Mouse (Mus musculus) heart, adult 2 months (tissue): Measurements from ENCODE around the gene Cdh26. TPM values are rescaled to one million over a fixed set of nuclear protein-coding genes. Genes with fewer than 3 reads are reported as not detected.

ENCODE experiments used
- DNase-seq, 2 experiments: peaks; one replicate each; pipeline ENCODE4 v3.0.0; 2021
- H3K27ac ChIP-seq: fragments of 200-600 bp; 2 replicates; pipeline ENCODE4 v1.8.1; 2022
- H3K27me3 ChIP-seq: fragments of 200-500 bp; 2 replicates; pipeline ENCODE4 v1.6.1; 2012; ENCODE audit warnings: mild to moderate bottlenecking, low read length, inconsistent platforms, mixed read lengths; ENCODE audit not compliant: control insufficient read depth, insufficient read depth
- H3K36me3 ChIP-seq: fragments of 200-500 bp; 2 replicates; pipeline ENCODE4 v1.6.1; 2012; ENCODE audit warnings: low read length, inconsistent platforms; ENCODE audit not compliant: control insufficient read depth, insufficient read depth
- H3K4me1 ChIP-seq: fragments of 200-500 bp; 2 replicates; pipeline ENCODE4 v1.6.1; 2011; ENCODE audit warnings: low read length; ENCODE audit not compliant: control insufficient read depth, insufficient read depth
- H3K4me3 ChIP-seq: fragments of 200-600 bp; 2 replicates; pipeline ENCODE4 v1.8.1; 2022
- H3K79me2 ChIP-seq: fragments of 200-500 bp; replicated peaks from 2 replicates; pipeline ENCODE4 v1.6.1; 2012; ENCODE audit warnings: mild to moderate bottlenecking, inconsistent platforms, low read length, moderate library complexity, mixed read lengths; ENCODE audit not compliant: control insufficient read depth, insufficient read depth
- H3K9ac ChIP-seq: fragments of 200-500 bp; 2 replicates; pipeline ENCODE4 v1.6.1; 2012; ENCODE audit warnings: low read depth, mild to moderate bottlenecking, control low read depth, inconsistent platforms, low read length, mixed read lengths
- CTCF ChIP-seq: fragments of 200-600 bp; IDR thresholded peaks from 2 replicates; pipeline ENCODE4 v1.8.1; 2022; ENCODE audit warnings: antibody characterized with exemption, mild to moderate bottlenecking, moderate library complexity
- EP300 ChIP-seq: fragments of 200-500 bp; IDR thresholded peaks from 2 replicates; pipeline ENCODE4 v1.6.1; 2011; ENCODE audit warnings: low read depth, low read length, control low read depth; ENCODE audit not compliant: insufficient read depth
- POLR2A ChIP-seq: fragments of 200-500 bp; IDR thresholded peaks from 2 replicates; pipeline ENCODE4 v1.6.1; 2011; ENCODE audit warnings: mild to moderate bottlenecking, low read depth, low read length, control low read depth; ENCODE audit not compliant: insufficient read depth
- WGBS: fragments of 180-500 bp; shearing (Covaris S2); methylation state at CpG from one replicate; pipeline ENCODE4 v1.1.7; 2018; 5-methylcytosine and 5-hydroxymethylcytosine counted together
- intact Hi-C: fragments of 180-260 bp; cut with DNase I; formaldehyde crosslinking; loops from one replicate; pipeline ENCODE4 v1.15.1; 2025
- polyA plus RNA-seq: library from polyadenylated mRNA; depleted of rRNA; stranded (reverse); fragments of >200 nt; gene quantifications from 2 replicates; pipeline ENCODE4 v1.2.3, GENCODE M21; 2012
- total RNA-seq, 2 experiments: library from RNA; stranded (reverse); gene quantifications; 2 replicates each; pipeline ENCODE4 v1.2.3; 2021

Gene Cdh26
- total and polyA plus RNA-seq, 3 experiments = 0.76 TPM; not detected in 2

DNA sequence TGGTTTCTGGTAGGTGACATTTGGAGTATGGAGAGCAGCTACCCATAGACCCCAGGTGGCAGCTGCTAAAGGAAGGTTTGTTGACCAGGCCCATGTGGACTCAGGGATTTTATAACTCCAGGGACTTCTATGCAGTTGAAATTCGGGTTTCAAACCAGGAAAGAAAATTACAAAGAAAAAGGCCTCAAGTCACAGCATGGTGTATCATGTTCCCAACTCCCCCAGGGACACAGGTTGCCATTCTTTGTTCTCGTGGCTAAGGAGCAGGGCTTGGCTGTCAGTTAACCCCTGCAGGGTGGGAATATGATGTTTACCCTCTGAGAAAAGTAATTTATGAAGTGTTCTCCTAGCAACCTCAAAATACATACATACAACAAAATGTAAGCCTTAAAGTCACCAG is 19.9 kb downstream of the Cdh26 start:
- WGBS = 27% methylated on average over 2 of the region's 2 CpGs

DNA sequence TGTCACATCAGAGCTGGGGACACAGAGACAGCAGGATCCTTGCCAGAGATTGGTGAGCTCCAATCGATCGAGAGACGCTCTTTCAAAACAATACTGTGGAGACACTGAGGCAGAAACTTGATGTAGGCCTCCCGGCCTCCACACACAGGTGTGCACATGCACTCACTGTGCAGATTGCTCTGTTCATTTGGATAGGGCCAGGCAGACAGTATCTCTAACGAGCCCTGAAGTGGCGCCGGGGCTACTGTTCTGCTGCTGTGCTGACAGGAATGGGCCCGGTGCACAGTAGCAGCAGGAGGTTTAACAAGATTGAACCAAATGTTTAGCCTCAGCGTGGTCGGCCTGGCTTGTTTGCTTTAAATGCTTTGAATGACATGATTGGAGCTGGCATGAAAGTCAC is 20.6 kb downstream of the Cdh26 start:
- TF ChIP-seq POLR2A (no peak), EP300 (no peak), CTCF (no peak)
- WGBS = 74% methylated on average over 10 of the region's 10 CpGs
- intact Hi-C loops = no loop called here

More for the DNA sequence above, 19.9 kb downstream of the Cdh26 start:
- H3K4me3 ChIP-seq = no peak overlapping the region
- TF ChIP-seq EP300 (no peak), POLR2A (no peak), CTCF (no peak)
- no peaks in the 10 kb centered on the region for H3K79me2 ChIP-seq
- no peak for DNase-seq
- intact Hi-C loops = no loop called here
- H3K27me3 ChIP-seq = no peaks in the 10 kb centered on the region
- no peaks in the 10 kb centered on the region for H3K36me3 ChIP-seq
- H3K9ac ChIP-seq = no peak overlapping the region
- H3K4me1 ChIP-seq = no peaks in the 10 kb centered on the region
- H3K27ac ChIP-seq = no peak overlapping the region

DNA sequence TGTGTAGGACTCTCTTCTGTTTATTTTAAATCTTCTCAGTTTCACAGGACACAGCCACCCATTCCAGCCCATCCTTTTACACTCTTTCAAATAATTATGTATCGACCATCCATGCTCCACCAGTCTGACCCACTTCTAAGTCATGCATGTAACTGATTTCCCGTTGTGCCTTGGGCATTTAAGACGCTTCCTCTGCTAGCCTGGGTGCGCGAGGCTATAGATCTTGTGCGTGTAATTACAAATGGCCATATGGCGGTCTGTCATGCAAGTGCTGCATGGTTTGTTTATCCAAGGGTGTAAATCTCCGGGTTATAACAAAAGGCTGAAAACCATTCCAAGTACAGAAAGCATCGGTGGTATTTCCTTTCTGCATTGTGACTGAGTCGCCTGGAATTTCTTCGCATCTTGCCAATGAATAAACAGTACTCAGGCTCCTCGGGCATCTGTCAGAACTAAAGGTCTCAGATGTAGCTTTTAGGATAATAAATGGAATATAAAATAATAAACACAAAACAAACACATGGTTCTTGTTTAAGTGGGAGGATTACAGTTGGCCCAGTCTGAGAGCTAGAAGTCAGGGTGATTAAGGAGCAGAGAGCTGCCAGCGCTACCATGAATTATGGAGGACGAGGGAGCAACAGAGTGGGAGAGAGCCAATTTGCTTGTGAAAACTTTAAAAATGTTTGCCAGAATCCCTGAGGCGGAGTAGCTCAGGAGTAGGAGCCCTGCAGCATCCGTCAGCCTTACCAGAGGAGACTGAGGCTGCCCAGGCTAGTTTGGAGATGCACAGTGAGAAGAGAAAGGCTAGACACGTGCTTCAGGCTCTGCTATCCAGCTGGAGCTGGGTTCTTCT is 24.6 kb downstream of the Cdh26 start:
- Histone ChIP-seq H3K36me3 (no peaks in the 10 kb centered on the region), H3K9ac (no peak overlapping the region), H3K4me1 (no peaks in the 10 kb centered on the region; the same call in 1 of the 2 replicates), H3K27me3 (no peaks in the 10 kb centered on the region), H3K79me2 (no peaks in the 10 kb centered on the region), H3K4me3 (no peak overlapping the region), H3K27ac (no peak overlapping the region)
- intact Hi-C loops = no loop called here
- WGBS = 38% methylated on average over 17 of the region's 17 CpGs
- TF ChIP-seq EP300 (no peak), POLR2A (no peak)
- no peak for DNase-seq

More for the DNA sequence above, 20.6 kb downstream of the Cdh26 start:
- Histone ChIP-seq H3K27me3 (no peaks in the 10 kb centered on the region), H3K36me3 (no peaks in the 10 kb centered on the region), H3K79me2 (no peaks in the 10 kb centered on the region), H3K4me1 (no peaks in the 10 kb centered on the region; the same call in 1 of the 2 replicates), H3K27ac (no peak overlapping the region), H3K4me3 (no peak overlapping the region), H3K9ac (no peak overlapping the region)
- no peak for DNase-seq

DNA sequence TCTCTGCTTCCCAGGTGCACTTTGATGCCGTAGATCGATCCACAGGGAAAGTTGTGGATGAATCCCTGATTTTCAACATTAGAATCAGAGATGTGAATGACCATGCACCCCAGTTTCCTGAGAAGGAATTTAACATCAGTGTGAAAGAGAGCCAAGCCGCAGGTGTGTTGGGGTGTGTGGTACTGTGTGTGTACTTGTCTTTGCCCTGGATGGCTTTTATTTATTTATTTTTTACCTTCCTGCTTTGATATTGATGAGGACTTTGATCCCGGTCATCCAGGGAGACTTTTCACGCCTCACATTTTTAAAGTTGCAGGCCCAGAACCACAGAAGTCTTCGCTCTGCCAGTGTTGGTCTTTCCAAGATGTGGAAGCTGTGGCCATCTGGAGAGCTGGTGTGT is 27.1 kb downstream of the Cdh26 start:
- H3K4me1 ChIP-seq = no peaks in the 10 kb centered on the region; the same call in 1 of the 2 replicates
- H3K79me2 ChIP-seq = no peaks in the 10 kb centered on the region
- no peak overlapping the region for H3K27ac ChIP-seq
- TF ChIP-seq CTCF = no peak
- TF ChIP-seq EP300 = no peak
- TF ChIP-seq POLR2A = no peak
- intact Hi-C loops = no loop called here
- no peaks in the 10 kb centered on the region for H3K36me3 ChIP-seq
- WGBS = 93% methylated on average over 6 of the region's 6 CpGs
- no peak overlapping the region for H3K9ac ChIP-seq
- H3K4me3 ChIP-seq = no peak overlapping the region
- no peak for DNase-seq
- no peaks in the 10 kb centered on the region for H3K27me3 ChIP-seq

DNA sequence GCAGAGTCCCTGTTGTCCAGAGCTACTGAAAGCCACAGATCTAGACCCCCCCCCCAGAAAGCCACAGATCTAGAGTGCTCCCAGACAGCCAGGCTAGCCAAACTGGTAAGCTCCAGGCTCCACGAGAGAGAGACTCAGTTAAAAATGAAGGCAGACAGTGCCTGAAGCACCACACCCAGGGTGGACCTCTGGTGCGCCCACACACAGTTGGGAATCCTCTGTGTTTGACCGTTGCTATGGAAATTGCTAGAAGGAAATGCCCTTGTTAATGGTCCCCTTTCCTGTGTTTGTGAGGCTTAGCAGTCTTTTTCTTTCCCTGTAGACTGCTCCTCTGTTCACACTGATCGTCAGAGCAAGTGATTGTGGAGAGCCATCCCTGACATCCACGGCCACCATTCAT is 30.0 kb downstream of the Cdh26 start:
- no peaks in the 10 kb centered on the region for H3K27me3 ChIP-seq
- no peak overlapping the region for H3K9ac ChIP-seq
- no peak for DNase-seq
- H3K36me3 ChIP-seq = no peaks in the 10 kb centered on the region
- no peaks in the 10 kb centered on the region for H3K79me2 ChIP-seq
- 41% methylated on average over 5 of the region's 5 CpGs for WGBS
- TF ChIP-seq POLR2A (no peak), CTCF (no peak), EP300 (no peak)
- no peak overlapping the region for H3K4me3 ChIP-seq
- H3K4me1 ChIP-seq = no peaks in the 10 kb centered on the region; the same call in 1 of the 2 replicates
- H3K27ac ChIP-seq = no peak overlapping the region
- intact Hi-C loops = no loop called here

DNA sequence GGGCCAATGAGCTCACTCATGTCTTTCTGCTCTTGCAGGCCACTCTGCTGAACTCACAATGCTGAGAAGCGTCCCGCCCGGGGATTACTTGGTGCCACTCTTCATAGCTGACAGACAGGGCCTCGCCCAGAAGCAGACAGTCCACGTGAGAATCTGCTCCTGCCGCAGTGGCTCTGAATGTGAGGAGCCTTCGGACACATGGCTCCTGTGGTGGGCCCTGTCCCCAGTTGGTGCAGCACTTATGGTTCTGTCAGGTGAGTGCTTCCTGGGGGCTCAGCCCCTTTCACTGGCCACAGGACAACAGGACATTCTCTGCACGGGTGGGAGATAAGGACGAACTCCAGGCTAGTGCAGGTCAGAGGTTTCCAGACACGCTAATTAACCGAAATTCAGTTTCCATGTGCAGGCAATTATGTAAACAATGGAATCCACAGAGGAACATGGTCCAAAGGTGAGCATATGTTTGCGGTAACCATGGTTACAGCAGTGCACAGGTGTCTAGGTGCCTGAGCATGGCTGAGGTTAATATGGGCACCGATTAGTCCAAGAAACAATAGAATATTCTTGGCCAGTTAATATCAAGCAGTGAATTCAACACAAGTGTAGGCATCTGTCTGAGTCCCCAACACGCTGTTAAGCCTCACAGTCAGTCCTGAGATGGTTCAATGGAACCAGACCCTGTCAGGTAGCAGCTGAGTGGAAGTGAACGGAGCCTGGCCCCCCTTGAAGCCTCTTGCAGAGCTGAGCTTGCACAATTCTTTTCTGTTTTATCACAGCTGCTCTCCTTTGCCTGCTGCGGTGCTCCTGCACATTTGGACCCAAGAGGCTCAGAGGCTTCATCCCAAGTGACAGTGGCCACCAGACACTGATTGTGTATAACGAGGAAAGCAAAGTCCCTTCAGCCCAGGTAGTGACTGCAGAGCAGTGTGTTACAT is 41.5 kb downstream of the Cdh26 start:
- intact Hi-C loops = no loop called here

More for the DNA sequence above, 41.5 kb downstream of the Cdh26 start:
- H3K4me3 ChIP-seq = no peak overlapping the region
- no peaks in the 10 kb centered on the region for H3K27me3 ChIP-seq
- H3K9ac ChIP-seq = no peak overlapping the region
- TF ChIP-seq CTCF (no peak), POLR2A (no peak), EP300 (no peak)
- no peak overlapping the region for H3K27ac ChIP-seq
- H3K4me1 ChIP-seq = no peaks in the 10 kb centered on the region
- no peak for DNase-seq
- 75% methylated on average over 17 of the region's 17 CpGs for WGBS
- no peaks in the 10 kb centered on the region for H3K36me3 ChIP-seq
- H3K79me2 ChIP-seq = no peaks in the 10 kb centered on the region
